Mouse (Mus musculus): ENCODE results near the gene Sema4d. TPM values are rescaled to one million over a fixed set of nuclear protein-coding genes. Genes with fewer than 3 reads are reported as not detected.

The Sema4d gene
- polyA plus RNA-seq, 1 experiment from 2014 or later: 14.7 TPM

DNA sequence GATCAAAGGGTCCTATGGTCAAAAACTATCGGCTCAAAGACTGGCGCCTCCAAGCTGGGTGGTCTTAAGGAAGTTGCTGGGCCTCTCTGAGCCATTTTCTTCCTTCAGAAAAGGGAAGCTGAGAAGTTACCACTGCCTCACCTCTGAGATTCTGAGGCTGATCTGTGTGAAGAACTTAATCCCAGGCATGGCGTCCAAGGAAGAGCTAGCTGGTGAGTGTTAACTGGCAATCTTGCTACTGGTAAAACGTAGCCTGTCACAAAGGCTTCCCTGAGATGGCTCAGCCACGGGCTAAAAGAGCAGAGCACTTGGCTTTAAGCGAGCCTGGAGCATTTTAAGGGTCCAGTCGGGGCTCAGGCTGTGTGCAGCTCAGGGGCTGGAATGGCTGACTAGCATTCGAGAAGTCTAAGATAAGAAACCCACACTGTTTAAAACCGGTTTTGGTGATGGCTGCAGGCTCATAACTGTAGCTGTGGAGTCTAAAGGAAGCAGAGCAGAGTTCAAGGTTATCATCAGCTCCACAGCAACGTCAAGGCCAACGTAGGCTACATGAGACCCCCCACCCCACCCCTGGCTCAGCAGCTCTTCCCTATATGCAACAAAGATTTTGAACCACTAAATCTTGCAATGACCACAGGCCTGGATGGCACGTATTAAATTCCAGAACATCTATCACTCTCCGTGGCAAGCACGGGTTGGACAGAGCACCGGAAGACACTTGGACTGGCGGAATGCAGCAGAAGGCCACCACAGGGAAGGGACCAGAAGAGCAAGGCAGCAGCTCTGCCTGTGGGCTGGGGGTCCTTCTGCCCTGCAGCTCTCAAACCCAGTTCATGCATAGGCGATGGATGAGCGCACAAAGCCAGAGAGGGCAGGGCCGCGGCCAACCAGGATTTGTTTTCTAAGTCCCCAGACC is 56.3 kb downstream of the Sema4d start:
- peaks cover 24% of the 10 kb centered on the region for H3K4me1 ChIP-seq (replicated peaks)
- peak overlapping the region; percentile 25; the same call in 1 of the 2 replicates for H3K27ac ChIP-seq
- ATAC-seq (replicated peaks; ENCODE audit: insufficient number of reproducible peaks, insufficient read depth, low FRiP score, low read depth): no peak

GRCm38 (mm10) chr13:51736007-51736911 is 57.3 kb downstream of the Sema4d start:
- H3K27me3 ChIP-seq: no peaks in the 10 kb centered on the region
- 44% methylated on average over 13 of the region's 13 CpGs for WGBS
- H3K36me3 ChIP-seq: no peaks in the 10 kb centered on the region
- no peak for ATAC-seq (replicated peaks; ENCODE audit: insufficient number of reproducible peaks, insufficient read depth, low FRiP score, low read depth)
- H3K4me1 ChIP-seq (replicated peaks): peaks cover 24% of the 10 kb centered on the region
- no peaks in the 10 kb centered on the region for H3K9me3 ChIP-seq (replicated peaks)
- H3K27ac ChIP-seq: peak overlapping the region; percentile 54
- no peak overlapping the region for H3K4me2 ChIP-seq
- H3K9ac ChIP-seq: no peak overlapping the region
- H3K4me3 ChIP-seq: no peak overlapping the region

More for the DNA sequence above, 56.3 kb downstream of the Sema4d start:
- Histone ChIP-seq H3K4me3 (no peak overlapping the region), H3K9me3 (replicated peaks) (no peaks in the 10 kb centered on the region), H3K9ac (no peak overlapping the region), H3K4me2 (no peak overlapping the region), H3K36me3 (no peaks in the 10 kb centered on the region), H3K27me3 (no peaks in the 10 kb centered on the region)
- 47% methylated on average over 20 of the region's 20 CpGs for WGBS

- WGBS: 83% methylated on average over 4 of the region's 4 CpGs
- Histone ChIP-seq H3K4me3 (no peak overlapping the region), H3K36me3 (no peaks in the 10 kb centered on the region), H3K4me2 (no peak overlapping the region), H3K27me3 (no peaks in the 10 kb centered on the region), H3K9ac (no peak overlapping the region), H3K9me3 (replicated peaks) (no peaks in the 10 kb centered on the region), H3K27ac (no peak overlapping the region), H3K4me1 (replicated peaks) (peaks cover 34% of the 10 kb centered on the region)
- ATAC-seq (replicated peaks; ENCODE audit: insufficient number of reproducible peaks, insufficient read depth, low FRiP score, low read depth): no peak
Measured at GRCm38 (mm10) chr13:51734556-51734955, 59.0 kb downstream of the Sema4d start.

GRCm38 (mm10) chr13:51732097-51732664 is 61.4 kb downstream of the Sema4d start:
- Histone ChIP-seq H3K9ac (no peak overlapping the region), H3K9me3 (replicated peaks) (no peaks in the 10 kb centered on the region), H3K4me3 (no peak overlapping the region), H3K27me3 (no peaks in the 10 kb centered on the region), H3K4me1 (replicated peaks) (peaks cover 34% of the 10 kb centered on the region), H3K36me3 (no peaks in the 10 kb centered on the region), H3K27ac (no peak overlapping the region), H3K4me2 (no peak overlapping the region)
- no peak for ATAC-seq (replicated peaks; ENCODE audit: insufficient number of reproducible peaks, insufficient read depth, low FRiP score, low read depth)
- WGBS: 79% methylated on average over 14 of the region's 14 CpGs

DNA sequence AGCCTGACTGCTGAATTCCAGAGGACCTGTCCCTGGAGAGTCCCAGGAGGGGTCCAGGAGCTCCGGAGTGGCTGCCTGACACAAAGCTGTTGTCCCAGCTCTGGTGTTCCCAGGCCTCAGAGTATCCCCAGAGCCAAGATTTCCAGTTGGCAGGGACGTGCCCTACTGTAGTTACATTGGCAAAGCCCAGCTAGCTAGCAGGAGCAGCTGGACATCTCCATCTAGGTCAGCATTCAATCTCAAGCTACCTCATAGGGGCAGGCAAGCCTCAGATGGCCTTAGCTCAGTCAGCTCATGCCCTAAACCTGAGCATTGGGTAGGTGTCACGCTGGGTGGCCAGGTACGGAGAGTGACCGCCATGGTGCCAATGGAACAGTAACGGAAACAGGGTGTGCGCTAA is 62.1 kb downstream of the Sema4d start:
- H3K36me3 ChIP-seq: no peaks in the 10 kb centered on the region
- no peak for ATAC-seq (replicated peaks; ENCODE audit: insufficient number of reproducible peaks, insufficient read depth, low FRiP score, low read depth)
- no peak overlapping the region for H3K27ac ChIP-seq
- H3K4me2 ChIP-seq: no peak overlapping the region
- H3K9ac ChIP-seq: no peak overlapping the region
- WGBS: 86% methylated on average over 7 of the region's 7 CpGs
- no peak overlapping the region for H3K4me3 ChIP-seq
- H3K4me1 ChIP-seq (replicated peaks): peaks cover 30% of the 10 kb centered on the region
- H3K9me3 ChIP-seq (replicated peaks): no peaks in the 10 kb centered on the region
- H3K27me3 ChIP-seq: no peaks in the 10 kb centered on the region

DNA sequence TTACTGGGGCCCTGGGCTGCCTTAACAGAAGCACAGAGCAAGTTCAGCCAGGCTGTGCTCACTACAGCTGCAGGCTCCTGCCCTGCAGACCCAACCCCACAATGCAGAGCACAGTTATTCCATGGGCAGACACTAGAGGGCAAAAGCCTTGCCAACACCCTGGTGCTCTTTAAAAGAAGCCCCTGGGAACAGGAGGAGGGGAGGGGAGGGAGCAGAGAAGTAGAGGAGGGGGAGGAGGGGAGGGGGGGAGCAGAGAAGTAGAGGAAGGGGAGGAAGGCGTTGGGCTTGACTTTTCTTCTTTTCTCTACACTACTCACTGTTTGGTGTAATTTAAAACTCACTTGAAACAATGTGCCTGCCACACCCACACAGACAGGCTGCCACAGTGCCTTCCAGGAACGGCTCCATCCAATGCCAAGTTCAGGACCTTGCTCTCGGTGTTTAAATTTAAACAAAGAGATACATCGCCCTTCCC is 63.6 kb downstream of the Sema4d start:
- 8% methylated on average over 4 of the region's 4 CpGs for WGBS
- Histone ChIP-seq H3K27ac (peak overlapping the region; percentile 52), H3K36me3 (no peaks in the 10 kb centered on the region), H3K9ac (no peak overlapping the region), H3K4me3 (no peak overlapping the region), H3K4me1 (replicated peaks) (peaks cover 22% of the 10 kb centered on the region), H3K4me2 (no peak overlapping the region), H3K27me3 (no peaks in the 10 kb centered on the region), H3K9me3 (replicated peaks) (no peaks in the 10 kb centered on the region)
- ATAC-seq (replicated peaks; ENCODE audit: insufficient number of reproducible peaks, insufficient read depth, low FRiP score, low read depth): no peak

- H3K9me3 ChIP-seq (replicated peaks): no peaks in the 10 kb centered on the region
- no peaks in the 10 kb centered on the region for H3K36me3 ChIP-seq
- H3K4me2 ChIP-seq: no peak overlapping the region
- H3K4me3 ChIP-seq: no peak overlapping the region
- 59% methylated on average over 7 of the region's 7 CpGs for WGBS
- no peaks in the 10 kb centered on the region for H3K27me3 ChIP-seq
- ATAC-seq (replicated peaks; ENCODE audit: insufficient number of reproducible peaks, insufficient read depth, low FRiP score, low read depth): no peak
- H3K27ac ChIP-seq: no peak overlapping the region
- no peak overlapping the region for H3K9ac ChIP-seq
- H3K4me1 ChIP-seq (replicated peaks): peaks cover 22% of the 10 kb centered on the region
Measured at GRCm38 (mm10) chr13:51727364-51727763, 66.2 kb downstream of the Sema4d start.

GRCm38 (mm10) chr13:51725926-51726574 is 67.5 kb downstream of the Sema4d start:
- H3K4me2 ChIP-seq: no peak overlapping the region
- peaks cover 22% of the 10 kb centered on the region for H3K4me1 ChIP-seq (replicated peaks)
- 74% methylated on average over 8 of the region's 8 CpGs for WGBS
- H3K4me3 ChIP-seq: no peak overlapping the region
- H3K9me3 ChIP-seq (replicated peaks): no peaks in the 10 kb centered on the region
- no peaks in the 10 kb centered on the region for H3K27me3 ChIP-seq
- H3K36me3 ChIP-seq: no peaks in the 10 kb centered on the region
- H3K9ac ChIP-seq: no peak overlapping the region
- H3K27ac ChIP-seq: no peak overlapping the region
- no peak for ATAC-seq (replicated peaks; ENCODE audit: insufficient number of reproducible peaks, insufficient read depth, low FRiP score, low read depth)

GRCm38 (mm10) chr13:51725446-51725845 is 68.1 kb downstream of the Sema4d start:
- no peak overlapping the region for H3K4me2 ChIP-seq
- H3K36me3 ChIP-seq: peaks cover 2% of the 10 kb centered on the region; the same call in 1 of the 2 replicates
- no peaks in the 10 kb centered on the region for H3K27me3 ChIP-seq
- no peak overlapping the region for H3K9ac ChIP-seq
- no peaks in the 10 kb centered on the region for H3K9me3 ChIP-seq (replicated peaks)
- no peak for ATAC-seq (replicated peaks; ENCODE audit: insufficient number of reproducible peaks, insufficient read depth, low FRiP score, low read depth)
- WGBS: 94% methylated on average over 7 of the region's 7 CpGs
- H3K27ac ChIP-seq: no peak overlapping the region
- H3K4me1 ChIP-seq (replicated peaks): peaks cover 23% of the 10 kb centered on the region
- no peak overlapping the region for H3K4me3 ChIP-seq

DNA sequence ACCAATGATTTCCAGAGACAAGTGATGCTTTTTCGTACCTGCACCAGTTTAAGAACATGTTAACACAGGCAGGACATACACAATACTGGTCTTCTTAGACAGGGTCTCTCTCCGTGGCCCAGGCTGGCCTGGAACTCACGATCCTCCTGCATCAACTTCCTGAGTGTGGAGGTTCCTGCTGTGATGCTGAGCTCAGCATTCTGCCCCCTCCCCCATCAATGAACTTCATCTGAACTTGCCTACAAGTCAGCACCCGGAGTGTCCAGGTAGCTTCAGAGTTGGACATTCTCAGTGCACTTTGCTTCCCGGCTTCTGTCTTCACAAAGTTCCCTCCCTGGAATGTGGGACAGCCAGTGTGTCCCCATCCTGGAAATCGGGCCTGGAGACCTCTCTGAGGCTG is 69.0 kb downstream of the Sema4d start:
- peaks cover 5% of the 10 kb centered on the region; the same call in 1 of the 2 replicates for H3K36me3 ChIP-seq
- 64% methylated on average over 6 of the region's 6 CpGs for WGBS
- no peak for ATAC-seq (replicated peaks; ENCODE audit: insufficient number of reproducible peaks, insufficient read depth, low FRiP score, low read depth)

More for the DNA sequence above, 69.0 kb downstream of the Sema4d start:
- no peaks in the 10 kb centered on the region for H3K9me3 ChIP-seq (replicated peaks)
- no peak overlapping the region for H3K9ac ChIP-seq
- no peak overlapping the region for H3K4me3 ChIP-seq
- no peaks in the 10 kb centered on the region for H3K27me3 ChIP-seq
- peaks cover 14% of the 10 kb centered on the region for H3K4me1 ChIP-seq (replicated peaks)
- no peak overlapping the region for H3K27ac ChIP-seq
- H3K4me2 ChIP-seq: no peak overlapping the region
